10 mouse cellular contexts compared by ENCODE assay signal in genomic region chr8:120550937-120551676, GRCm38 (mm10). TPM values are rescaled to one million over a fixed set of nuclear protein-coding genes. Genes with fewer than 3 reads are reported as not detected.
A peak's percentile ranks its signal among the peaks of the same experiment; 100 is the strongest.
DNase-seq lines count a peak whose midpoint lies in the region; ATAC-seq and TF ChIP-seq lines count a peak whose summit lies in the region.
"Had no signal": no experiment of that assay in that cellular context is flagged by ENCODE, and none has a peak within 500 bp of the region (broad histone marks: within the 10 kb centered on the region; RNA-seq: fewer than 3 reads in every experiment).

No protein-coding gene starts in this region.

- no peaks in the 10 kb centered on the region for H3K27me3 ChIP-seq in forebrain, embryonic 14.5 days (replicated peaks; ENCODE audit: control insufficient read depth, insufficient read depth, low read length)
- H3K27me3 ChIP-seq in limb, embryonic 14.5 days (ENCODE audit: control insufficient read depth, insufficient read depth, low read length): no peaks in the 10 kb centered on the region
- H3K27me3 ChIP-seq: liver, embryonic 15.5 days had no signal

- TF ChIP-seq CTCF in gastrocnemius, adult 2 months (IDR thresholded peaks at IDR 0.05): no peak

- H3K4me1 ChIP-seq in forebrain, embryonic 14.5 days (ENCODE audit: control insufficient read depth, insufficient read depth, low read length): peaks cover 70% of the 10 kb centered on the region
- peaks cover 50% of the 10 kb centered on the region for H3K4me1 ChIP-seq in limb, embryonic 14.5 days (ENCODE audit: control insufficient read depth, insufficient read depth, low read length)

- TF ChIP-seq POLR2A in limb, embryonic 14.5 days (IDR thresholded peaks at IDR 0.05; ENCODE audit: borderline replicate concordance, extremely low read depth, insufficient read depth, insufficient read length): no peak

- peaks cover 16% of the 10 kb centered on the region for H3K36me3 ChIP-seq in forebrain, embryonic 14.5 days (ENCODE audit: control insufficient read depth, insufficient read depth, low read length)
- H3K36me3 ChIP-seq in limb, embryonic 14.5 days (ENCODE audit: control insufficient read depth, insufficient read depth, low read length): 0 out of 2 replicates have a peak, but pooled peaks cover 3% of the 10 kb centered on the region

- no peaks in the 10 kb centered on the region for H3K9me3 ChIP-seq in forebrain, embryonic 14.5 days (replicated peaks; ENCODE audit: control insufficient read depth, low read length)
- no peaks in the 10 kb centered on the region for H3K9me3 ChIP-seq in limb, embryonic 14.5 days (ENCODE audit: control insufficient read depth, low read length)
- H3K9me3 ChIP-seq: liver, embryonic 15.5 days had no signal

- H3K27ac ChIP-seq in gastrocnemius, adult 2 months: peak overlapping the region; percentile 85
- peak overlapping the region; percentile 88 for H3K27ac ChIP-seq in forebrain, embryonic 14.5 days (ENCODE audit: low read depth, low read length)
- H3K27ac ChIP-seq in limb, embryonic 14.5 days (replicated peaks; ENCODE audit: low read depth, low read length): no peak overlapping the region
- H3K27ac ChIP-seq: liver, embryonic 15.5 days had no signal

- peak overlapping the region; percentile 50 for H3K4me2 ChIP-seq in forebrain, embryonic 14.5 days (ENCODE audit: low read length)
- no peak overlapping the region for H3K4me2 ChIP-seq in limb, embryonic 14.5 days (replicated peaks; ENCODE audit: low read depth, low read length, severe bottlenecking)
- H3K4me2 ChIP-seq: liver, embryonic 15.5 days had no signal

- ATAC-seq in forebrain, embryonic 14.5 days: peak; percentile 30
- ATAC-seq in limb, embryonic 14.5 days (ENCODE audit: low FRiP score, low read depth): no peak

- peak overlapping the region; percentile 43 for H3K4me3 ChIP-seq in gastrocnemius, adult 2 months
- no peak overlapping the region for H3K4me3 ChIP-seq in forebrain, embryonic 14.5 days (ENCODE audit: low read depth, low read length)
- no peak overlapping the region for H3K4me3 ChIP-seq in limb, embryonic 14.5 days (replicated peaks; ENCODE audit: low read length)
- H3K4me3 ChIP-seq: liver, embryonic 15.5 days had no signal

- peak overlapping the region; percentile 29; the same call in 1 of the 2 replicates for H3K9ac ChIP-seq in forebrain, embryonic 14.5 days (ENCODE audit: low read length)
- H3K9ac ChIP-seq in limb, embryonic 14.5 days (ENCODE audit: low read depth, low read length, severe bottlenecking): 0 out of 2 replicates have a peak overlapping the region, but pooled peaks have one; percentile 2
- H3K9ac ChIP-seq: liver, embryonic 15.5 days had no signal

- DNase-seq in gastrocnemius, adult 2 months: no peak
- no peak for DNase-seq in gastrocnemius, postnatal 4 days (ENCODE audit: low spot score in 2 of 2)
- DNase-seq in MN1 (ENCODE audit: low spot score): peak; percentile 28
- DNase-seq in forebrain, embryonic 14.5 days (ENCODE audit: low spot score): peak; percentile 80
- no peak for DNase-seq in limb, embryonic 14.5 days (ENCODE audit: low spot score)
- DNase-seq in retina, postnatal 1 day: no peak
- DNase-seq in testis, postnatal 10 days (ENCODE audit: low spot score): no peak
- DNase-seq in lung, postnatal 14 days: no peak
- DNase-seq: B cell, adult 2 months had no signal

- intact Hi-C loops in gastrocnemius, adult 2 months (cut with DNase I): no loop called here

- WGBS in forebrain, embryonic 14.5 days: 53% methylated on average over 11 of the region's 11 CpGs
- 66% methylated on average over 11 of the region's 11 CpGs for WGBS in limb, embryonic 14.5 days

RNA-seq across cellular contexts. Expression of gene Gins2, which starts 38.0 kb away (rescaled TPM):
- total RNA-seq in gastrocnemius, adult 2 months (2021): under 1 TPM; 0.36 to 0.67 TPM
- 10 to 100 TPM; 22.5 to 26.3 TPM for total RNA-seq in gastrocnemius, postnatal 4 days (2021)
- polyA plus RNA-seq in forebrain, embryonic 14.5 days (2014; fragmentation: Nextera tagmentation; extraction: Ambion mirVana): 33.4 and 44.1 TPM in 2 replicates
- polyA plus RNA-seq in limb, embryonic 14.5 days (2012; rRNA removed): 72.3 and 97.9 TPM in 2 replicates
- 92.4 and 107 TPM in 2 replicates for polyA plus RNA-seq in limb, embryonic 14.5 days (2014; fragmentation: Nextera tagmentation; extraction: Ambion mirVana)

Comparison
In these comparisons a context has a peak if more than half of its experiments do, and no peak if none do; other contexts are left out.
1. RNA of gene Gins2, which starts 38.0 kb away (total RNA-seq): 22.5 to 26.3 TPM in gastrocnemius, postnatal 4 days; 0.36 to 0.67 TPM in gastrocnemius, adult 2 months; every median in the first group is over 10 times any median in the second.
2. DNase-seq: peak in MN1 (single experiment) and forebrain, embryonic 14.5 days (single experiment); none in gastrocnemius, adult 2 months (single experiment), gastrocnemius, postnatal 4 days (0 of 2), limb, embryonic 14.5 days (single experiment), retina, postnatal 1 day (single experiment), testis, postnatal 10 days (single experiment) and lung, postnatal 14 days (single experiment).